Mouse (Mus musculus) heart, postnatal 0 days (tissue): ENCODE results near the gene Mb21d2.

Source experiments
- CTCF ChIP-seq: IDR thresholded peaks from 2 replicates; pipeline ENCODE4 v1.5.1; 2016; ENCODE audit warnings: antibody characterized with exemption, control low read depth, low read depth
- EP300 ChIP-seq: IDR thresholded peaks from 2 replicates; pipeline ENCODE4 v1.6.1; 2016; ENCODE audit warnings: antibody characterized with exemption, low read depth

DNA sequence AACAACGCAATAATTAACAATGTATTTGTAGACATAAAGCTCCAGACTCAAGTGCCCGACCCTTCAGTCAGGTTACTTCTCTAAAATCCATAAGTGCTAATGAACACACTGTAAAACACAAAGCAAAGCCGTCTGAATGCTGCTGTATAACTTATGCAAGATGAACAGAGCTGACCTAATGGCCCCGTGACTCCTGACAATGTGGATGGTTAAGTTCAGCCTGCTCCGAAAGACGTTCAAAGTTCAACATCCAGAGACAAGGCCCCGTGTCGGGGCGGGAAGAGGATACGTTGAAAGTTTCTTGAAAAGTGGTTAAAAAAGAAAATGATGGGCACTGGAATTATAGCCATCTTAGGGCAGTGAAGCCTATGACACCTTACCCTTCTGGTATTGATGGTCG is 83.3 kb downstream of the Mb21d2 start:
- no peak for TF ChIP-seq EP300
- TF ChIP-seq CTCF: no peak
